Mouse (Mus musculus): Measurements from ENCODE around the gene Nmnat3.

GRCm38 (mm10) chr9:98373358-98373757 lies 86.1 kb downstream of the Nmnat3 start:
- no peak for TF ChIP-seq POLR2A (IDR thresholded peaks at IDR 0.05; ENCODE audit: insufficient read depth, low read depth, low read length)
- TF ChIP-seq CTCF (IDR thresholded peaks at IDR 0.05) = peak; percentile 24
